ENCODE assay signal across 25 mouse cellular contexts in the genomic region with DNA sequence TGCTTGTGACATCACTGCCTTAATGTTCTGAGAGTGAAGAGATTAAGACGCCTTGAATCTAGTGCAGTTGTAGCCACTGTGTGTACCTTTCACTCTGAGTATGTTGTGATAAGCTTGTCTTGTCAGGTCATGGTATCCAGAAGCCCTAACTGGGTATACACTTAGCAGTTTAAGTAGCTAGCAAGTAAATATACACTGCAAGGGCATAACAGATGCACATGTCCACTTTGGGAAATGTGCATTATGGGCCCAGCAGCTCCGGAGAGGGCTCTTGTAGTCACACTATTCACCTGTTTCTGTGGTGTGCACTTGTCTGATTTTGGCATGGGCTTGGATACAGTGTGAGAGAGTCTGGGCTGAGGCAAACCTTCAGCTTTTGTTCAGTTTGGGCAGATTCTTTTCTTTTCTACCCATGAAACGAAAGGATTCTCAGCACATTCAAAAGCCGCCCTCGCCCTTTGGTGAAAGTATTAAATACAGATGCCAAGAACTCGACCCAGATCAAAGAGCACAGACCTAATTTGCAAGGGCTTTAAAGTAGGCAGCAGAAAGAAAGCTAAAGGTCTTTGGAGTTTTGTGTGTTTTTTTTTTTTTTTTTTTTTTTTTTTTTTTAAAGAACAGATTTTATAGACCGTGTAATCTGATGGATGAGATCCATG.
DNase-seq lines count a peak whose midpoint lies in the region; ATAC-seq lines count a peak whose summit lies in the region.
"Had no signal": no experiment of that assay in that cellular context is flagged by ENCODE, and none has a peak within 500 bp of the region (broad histone marks: within the 10 kb centered on the region; RNA-seq: fewer than 3 reads in every experiment).

No protein-coding gene starts in this region.

- H3K36me3 ChIP-seq in forebrain, embryonic 12.5 days (replicated peaks) = no peaks in the 10 kb centered on the region
- no peaks in the 10 kb centered on the region for H3K36me3 ChIP-seq in forebrain, embryonic 11.5 days (ENCODE audit: control insufficient read depth, insufficient read depth, low read length)
- no peaks in the 10 kb centered on the region for H3K36me3 ChIP-seq in embryonic facial prominence, embryonic 10.5 days (replicated peaks)
- no peaks in the 10 kb centered on the region for H3K36me3 ChIP-seq in midbrain, embryonic 16.5 days (ENCODE audit: control insufficient read depth, insufficient read depth, low read length)
- H3K36me3 ChIP-seq: embryonic facial prominence, embryonic 12.5 days; G1E; heart, embryonic 12.5 days; hindbrain, embryonic 15.5 days; limb, embryonic 10.5 days had no signal

- DNase-seq in forebrain, embryonic 11.5 days (ENCODE audit: low spot score) = no peak
- DNase-seq in kidney, adult 18-20 months = peak; percentile 7
- no peak for DNase-seq in kidney, postnatal 10 days
- DNase-seq in embryonic facial prominence, embryonic 10.5 days (ENCODE audit: low spot score) = peak; percentile 11
- DNase-seq: adrenal gland, postnatal 14 days; cerebellum, adult 11-12 months; cerebellum, postnatal 14 days; gastrocnemius, postnatal 25 days; liver, postnatal 0 days; lung, postnatal 10 days; right cerebral cortex, postnatal 25 days; thymus, postnatal 36 days had no signal

- no peak overlapping the region for H3K4me3 ChIP-seq in forebrain, embryonic 12.5 days (replicated peaks)
- H3K4me3 ChIP-seq in forebrain, embryonic 11.5 days (ENCODE audit: low read depth, low read length) = no peak overlapping the region
- no peak overlapping the region for H3K4me3 ChIP-seq in embryonic facial prominence, embryonic 10.5 days
- no peak overlapping the region for H3K4me3 ChIP-seq in midbrain, embryonic 16.5 days (ENCODE audit: low read depth, low read length)
- H3K4me3 ChIP-seq: embryonic facial prominence, embryonic 12.5 days; erythroblast, embryonic 14.5 days; heart, embryonic 12.5 days; hindbrain, embryonic 15.5 days; left cerebral cortex, adult 2 months; limb, embryonic 10.5 days; megakaryocyte, embryonic 14.5 days; myocyte had no signal

- H3K27ac ChIP-seq in forebrain, embryonic 12.5 days = peak overlapping the region; percentile 63
- H3K27ac ChIP-seq in forebrain, embryonic 11.5 days (ENCODE audit: low read depth, low read length) = no peak overlapping the region
- no peak overlapping the region for H3K27ac ChIP-seq in embryonic facial prominence, embryonic 10.5 days (replicated peaks)
- peak overlapping the region; percentile 32; the same call in 1 of the 2 replicates for H3K27ac ChIP-seq in midbrain, embryonic 16.5 days (ENCODE audit: low read length)
- H3K27ac ChIP-seq: embryonic facial prominence, embryonic 12.5 days; hindbrain, embryonic 15.5 days; left cerebral cortex, adult 2 months; limb, embryonic 10.5 days had no signal

- 34% methylated on average over 7 of the region's 7 CpGs for WGBS in forebrain, embryonic 12.5 days
- WGBS in forebrain, embryonic 11.5 days = 31% methylated on average over 7 of the region's 7 CpGs
- 56% methylated on average over 7 of the region's 7 CpGs for WGBS in embryonic facial prominence, embryonic 10.5 days
- 28% methylated on average over 7 of the region's 7 CpGs for WGBS in midbrain, embryonic 16.5 days

- H3K27me3 ChIP-seq in forebrain, embryonic 12.5 days = no peaks in the 10 kb centered on the region
- no peaks in the 10 kb centered on the region for H3K27me3 ChIP-seq in forebrain, embryonic 11.5 days (ENCODE audit: control insufficient read depth, insufficient read depth, low read length)
- H3K27me3 ChIP-seq in embryonic facial prominence, embryonic 10.5 days (replicated peaks; ENCODE audit: low read depth, poor library complexity, severe bottlenecking) = no peaks in the 10 kb centered on the region
- no peaks in the 10 kb centered on the region for H3K27me3 ChIP-seq in midbrain, embryonic 16.5 days (ENCODE audit: control insufficient read depth, insufficient read depth, low read depth, low read length)
- H3K27me3 ChIP-seq: embryonic facial prominence, embryonic 12.5 days; heart, embryonic 12.5 days; hindbrain, embryonic 15.5 days; megakaryocyte, embryonic 14.5 days had no signal

- peaks cover 8% of the 10 kb centered on the region for H3K4me1 ChIP-seq in forebrain, embryonic 12.5 days
- H3K4me1 ChIP-seq in forebrain, embryonic 11.5 days (replicated peaks; ENCODE audit: control insufficient read depth, insufficient read depth, low read length) = no peaks in the 10 kb centered on the region
- peaks cover 4% of the 10 kb centered on the region for H3K4me1 ChIP-seq in embryonic facial prominence, embryonic 10.5 days
- H3K4me1 ChIP-seq in midbrain, embryonic 16.5 days (ENCODE audit: control insufficient read depth, insufficient read depth, low read length) = peaks cover 2% of the 10 kb centered on the region
- H3K4me1 ChIP-seq: embryonic facial prominence, embryonic 12.5 days; heart, embryonic 12.5 days; hindbrain, embryonic 15.5 days; megakaryocyte, embryonic 14.5 days had no signal

- no peaks in the 10 kb centered on the region for H3K9me3 ChIP-seq in forebrain, embryonic 12.5 days
- no peaks in the 10 kb centered on the region for H3K9me3 ChIP-seq in forebrain, embryonic 11.5 days (ENCODE audit: control insufficient read depth, low read length)
- no peaks in the 10 kb centered on the region for H3K9me3 ChIP-seq in embryonic facial prominence, embryonic 10.5 days
- no peaks in the 10 kb centered on the region for H3K9me3 ChIP-seq in midbrain, embryonic 16.5 days (replicated peaks; ENCODE audit: control insufficient read depth, low read length, poor library complexity, severe bottlenecking)
- H3K9me3 ChIP-seq: embryonic facial prominence, embryonic 12.5 days; heart, embryonic 12.5 days; hindbrain, embryonic 15.5 days; limb, embryonic 10.5 days had no signal

- no peak overlapping the region for H3K9ac ChIP-seq in forebrain, embryonic 12.5 days
- H3K9ac ChIP-seq in forebrain, embryonic 11.5 days (ENCODE audit: low read length) = no peak overlapping the region
- no peak overlapping the region for H3K9ac ChIP-seq in midbrain, embryonic 16.5 days (ENCODE audit: low read depth, low read length)
- H3K9ac ChIP-seq: embryonic facial prominence, embryonic 12.5 days; heart, embryonic 12.5 days; hindbrain, embryonic 15.5 days; liver, postnatal 0 days had no signal

- no peak for ATAC-seq in forebrain, embryonic 12.5 days (ENCODE audit: low FRiP score)
- ATAC-seq in forebrain, embryonic 11.5 days (replicated peaks; ENCODE audit: low FRiP score) = no peak
- no peak for ATAC-seq in midbrain, embryonic 16.5 days
- no peak for ATAC-seq in megakaryocyte progenitor cell, adult 5-6 weeks (replicated peaks; ENCODE audit: poor library complexity)
- ATAC-seq: intestine, embryonic 16.5 days; liver, postnatal 0 days had no signal

- H3K4me2 ChIP-seq in forebrain, embryonic 12.5 days = no peak overlapping the region
- H3K4me2 ChIP-seq in forebrain, embryonic 11.5 days (ENCODE audit: low read depth, low read length, severe bottlenecking) = no peak overlapping the region
- H3K4me2 ChIP-seq in midbrain, embryonic 16.5 days (ENCODE audit: low read length) = no peak overlapping the region
- H3K4me2 ChIP-seq: embryonic facial prominence, embryonic 12.5 days; heart, embryonic 12.5 days; hindbrain, embryonic 15.5 days had no signal

Comparison
In these comparisons a context has a peak if more than half of its experiments do, and no peak if none do; other contexts are left out.
1. H3K27ac ChIP-seq: peak in forebrain, embryonic 12.5 days (single experiment) and midbrain, embryonic 16.5 days (single experiment); none in forebrain, embryonic 11.5 days (single experiment) and embryonic facial prominence, embryonic 10.5 days (single experiment).
2. DNase-seq: peak in kidney, adult 18-20 months (single experiment) and embryonic facial prominence, embryonic 10.5 days (single experiment); none in forebrain, embryonic 11.5 days (single experiment) and kidney, postnatal 10 days (single experiment).